Mouse (Mus musculus) heart, embryonic 11.5 days (tissue): ENCODE measurements around the gene Trpm8. TPM values are rescaled to one million over a fixed set of nuclear protein-coding genes. Genes with fewer than 3 reads are reported as not detected.
A peak's percentile ranks its signal among the peaks of the same experiment; 100 is the strongest.

Source experiments
- ATAC-seq: fragments of 200-750 bp; cut with Nextera tagmentation; replicated peaks from 2 replicates; pipeline ENCODE4 v1.8.0; 2017; ENCODE audit warnings: moderate library complexity; ENCODE audit not compliant: insufficient number of reproducible peaks, low FRiP score, low TSS enrichment
- H3K27ac ChIP-seq: fragments of 300-500 bp; sonication (generic); 2 replicates; pipeline ENCODE4 v1.5.1; 2014; ENCODE audit warnings: mild to moderate bottlenecking, low read depth, low read length
- H3K27me3 ChIP-seq: fragments of 300-500 bp; sonication (generic); 2 replicates; pipeline ENCODE4 v1.6.1; 2014; ENCODE audit warnings: mild to moderate bottlenecking, low read length, mixed read lengths; ENCODE audit not compliant: control insufficient read depth, insufficient read depth
- H3K36me3 ChIP-seq: fragments of 300-500 bp; sonication (generic); 2 replicates; pipeline ENCODE4 v1.6.1; 2014; ENCODE audit warnings: mild to moderate bottlenecking, low read length, moderate library complexity, mixed read lengths; ENCODE audit not compliant: control insufficient read depth, insufficient read depth
- H3K4me1 ChIP-seq: fragments of 300-500 bp; sonication (generic); 2 replicates; pipeline ENCODE4 v1.6.1; 2014; ENCODE audit warnings: low read length; ENCODE audit not compliant: control insufficient read depth, insufficient read depth
- H3K4me2 ChIP-seq: fragments of 300-500 bp; sonication (generic); 2 replicates; pipeline ENCODE4 v1.6.1; 2014; ENCODE audit warnings: mild to moderate bottlenecking, moderate library complexity
- H3K4me3 ChIP-seq: fragments of 300-500 bp; sonication (generic); 2 replicates; pipeline ENCODE4 v1.5.1; 2014; ENCODE audit warnings: low read depth, low read length
- H3K9ac ChIP-seq: fragments of 300-500 bp; sonication (generic); 2 replicates; pipeline ENCODE4 v1.6.1; 2014; ENCODE audit warnings: mild to moderate bottlenecking, low read depth, low read length, moderate library complexity
- H3K9me3 ChIP-seq: fragments of 300-500 bp; sonication (generic); replicated peaks from 2 replicates; pipeline ENCODE4 v1.6.1; 2016; ENCODE audit warnings: low read length; ENCODE audit not compliant: control insufficient read depth
- WGBS: fragments of 180-500 bp; shearing (Covaris S2); extraction: QIAGEN DNeasy Blood & Tissue Kit; methylation state at CpG from one replicate; pipeline ENCODE4 v1.1.7; 2014; ENCODE audit not compliant: insufficient replicate concordance; 5-methylcytosine and 5-hydroxymethylcytosine counted together
- polyA plus RNA-seq: library from polyadenylated mRNA; unstranded; fragments of >200 nt; fragmentation: Nextera tagmentation; extraction: Ambion mirVana; gene quantifications from 2 replicates; pipeline ENCODE4 v1.2.1, GENCODE M21; 2014

Gene Trpm8
- polyA plus RNA-seq, 1 experiment from 2014 or later = 0.10 TPM

- H3K36me3 ChIP-seq = peaks cover 43% of the 10 kb centered on the region
These were observed 17.8 kb upstream of the Trpm8 start for GRCm38 (mm10) chr1:88259643-88260024.

DNA sequence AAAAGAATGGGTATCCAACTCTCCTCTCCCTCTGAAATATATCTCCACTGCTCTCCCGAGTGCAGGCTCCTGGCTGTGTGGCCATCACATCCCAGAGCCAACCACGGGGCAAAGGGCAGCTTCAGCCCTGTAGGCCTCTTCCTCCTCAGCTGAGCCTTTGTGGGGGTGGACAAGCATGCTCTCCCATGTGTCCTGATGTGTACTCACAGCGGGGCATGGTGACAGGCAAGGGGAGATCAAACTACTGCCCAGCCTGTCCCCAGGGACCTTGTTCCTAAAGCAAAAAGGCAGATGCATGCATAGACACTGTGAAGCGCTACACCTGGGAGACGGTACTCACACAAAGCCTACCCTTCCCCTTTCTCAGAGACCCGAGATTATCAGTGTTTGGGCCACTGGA, 17.3 kb upstream of the Trpm8 start:
- Histone ChIP-seq H3K9me3 (peaks cover 39% of the 10 kb centered on the region), H3K4me2 (no peak overlapping the region), H3K27me3 (no peaks in the 10 kb centered on the region), H3K36me3 (peaks cover 48% of the 10 kb centered on the region), H3K9ac (no peak overlapping the region), H3K4me3 (no peak overlapping the region), H3K4me1 (peaks cover 17% of the 10 kb centered on the region; the same call in 1 of the 2 replicates), H3K27ac (no peak overlapping the region)
- 0 out of 2 replicates have a peak, but pooled peaks have one; percentile 1 for ATAC-seq
- 79% methylated on average over 6 of the region's 6 CpGs for WGBS

More at GRCm38 (mm10) chr1:88259643-88260024, 17.8 kb upstream of the Trpm8 start:
- no peak overlapping the region for H3K27ac ChIP-seq
- H3K27me3 ChIP-seq = no peaks in the 10 kb centered on the region
- WGBS = 72% methylated on average over 4 of the region's 4 CpGs
- no peak overlapping the region for H3K4me2 ChIP-seq
- no peak overlapping the region for H3K4me3 ChIP-seq
- no peak overlapping the region for H3K9ac ChIP-seq
- peaks cover 43% of the 10 kb centered on the region for H3K9me3 ChIP-seq
- 0 out of 2 replicates have a peak, but pooled peaks have one; percentile 3 for ATAC-seq
- peaks cover 13% of the 10 kb centered on the region; the same call in 1 of the 2 replicates for H3K4me1 ChIP-seq

- peaks cover 21% of the 10 kb centered on the region for H3K4me1 ChIP-seq
- no peak overlapping the region for H3K4me3 ChIP-seq
- H3K9ac ChIP-seq = no peak overlapping the region
- H3K36me3 ChIP-seq = peaks cover 55% of the 10 kb centered on the region
- peaks cover 37% of the 10 kb centered on the region for H3K9me3 ChIP-seq
- no peak overlapping the region for H3K4me2 ChIP-seq
- no peak for ATAC-seq
- no peaks in the 10 kb centered on the region for H3K27me3 ChIP-seq
- no peak overlapping the region for H3K27ac ChIP-seq
- 80% methylated on average over 10 of the region's 10 CpGs for WGBS
These were observed 16.7 kb upstream of the Trpm8 start for GRCm38 (mm10) chr1:88260604-88261377.

- Histone ChIP-seq H3K4me2 (no peak overlapping the region), H3K27ac (no peak overlapping the region), H3K4me1 (peaks cover 21% of the 10 kb centered on the region), H3K4me3 (no peak overlapping the region), H3K36me3 (peaks cover 64% of the 10 kb centered on the region), H3K9me3 (peaks cover 28% of the 10 kb centered on the region), H3K9ac (no peak overlapping the region), H3K27me3 (no peaks in the 10 kb centered on the region)
- WGBS = 82% methylated on average over 7 of the region's 7 CpGs
- no peak for ATAC-seq
These were observed 15.8 kb upstream of the Trpm8 start for GRCm38 (mm10) chr1:88261706-88262105.

- H3K4me3 ChIP-seq = no peak overlapping the region
- H3K9me3 ChIP-seq = peaks cover 22% of the 10 kb centered on the region
- no peak overlapping the region for H3K9ac ChIP-seq
- H3K27me3 ChIP-seq = no peaks in the 10 kb centered on the region
- no peak overlapping the region for H3K4me2 ChIP-seq
- H3K4me1 ChIP-seq = peaks cover 21% of the 10 kb centered on the region
- 85% methylated on average over 4 of the region's 4 CpGs for WGBS
- H3K36me3 ChIP-seq = peaks cover 70% of the 10 kb centered on the region
- no peak overlapping the region for H3K27ac ChIP-seq
- ATAC-seq = no peak; the same call in 1 of the 2 replicates
These were observed 15.2 kb upstream of the Trpm8 start for GRCm38 (mm10) chr1:88262255-88262654.

GRCm38 (mm10) chr1:88262961-88263360, 14.5 kb upstream of the Trpm8 start:
- Histone ChIP-seq H3K4me3 (no peak overlapping the region), H3K27ac (no peak overlapping the region), H3K4me1 (peaks cover 21% of the 10 kb centered on the region), H3K9ac (no peak overlapping the region), H3K27me3 (no peaks in the 10 kb centered on the region), H3K9me3 (peaks cover 15% of the 10 kb centered on the region), H3K36me3 (peaks cover 77% of the 10 kb centered on the region), H3K4me2 (no peak overlapping the region)
- 75% methylated on average over 6 of the region's 6 CpGs for WGBS
- ATAC-seq = no peak

- Histone ChIP-seq H3K4me1 (peaks cover 21% of the 10 kb centered on the region), H3K4me2 (no peak overlapping the region), H3K4me3 (no peak overlapping the region), H3K27ac (no peak overlapping the region), H3K9me3 (peaks cover 14% of the 10 kb centered on the region; the same call in 1 of the 2 replicates), H3K9ac (no peak overlapping the region), H3K27me3 (no peaks in the 10 kb centered on the region), H3K36me3 (peaks cover 85% of the 10 kb centered on the region)
- WGBS = 90% methylated on average over 5 of the region's 5 CpGs
- ATAC-seq = no peak
These were observed 13.7 kb upstream of the Trpm8 start for GRCm38 (mm10) chr1:88263778-88264177.

- no peak overlapping the region for H3K27ac ChIP-seq
- peaks cover 14% of the 10 kb centered on the region; the same call in 1 of the 2 replicates for H3K9me3 ChIP-seq
- WGBS = 78% methylated on average over 7 of the region's 7 CpGs
- H3K9ac ChIP-seq = no peak overlapping the region
- peaks cover 18% of the 10 kb centered on the region for H3K4me1 ChIP-seq
- H3K4me3 ChIP-seq = no peak overlapping the region
- H3K36me3 ChIP-seq = peaks cover 90% of the 10 kb centered on the region
- ATAC-seq = no peak
- H3K4me2 ChIP-seq = no peak overlapping the region
- H3K27me3 ChIP-seq = no peaks in the 10 kb centered on the region
These were observed 13.1 kb upstream of the Trpm8 start for GRCm38 (mm10) chr1:88264237-88264868.
